Mouse (Mus musculus) bone marrow, adult 2 months (tissue): ENCODE results near the gene Cartpt. TPM values are rescaled to one million over a fixed set of nuclear protein-coding genes. Genes with fewer than 3 reads are reported as not detected.

Source experiments
- H3K27ac ChIP-seq: fragments of 200-500 bp; 2 replicates; pipeline ENCODE4 v1.5.1; 2012; ENCODE audit warnings: low read depth, mild to moderate bottlenecking, control low read depth, inconsistent platforms, low read length; ENCODE audit not compliant: control insufficient read depth, poor library complexity, insufficient read depth
- H3K4me1 ChIP-seq: fragments of 200-500 bp; 2 replicates; pipeline ENCODE4 v1.6.1; 2011; ENCODE audit warnings: low read length; ENCODE audit not compliant: control insufficient read depth, insufficient read depth
- H3K4me3 ChIP-seq: fragments of 200-500 bp; replicated peaks from 2 replicates; pipeline ENCODE3; 2011; ENCODE audit warnings: mild to moderate bottlenecking, low read depth, low read length, control low read depth; ENCODE audit not compliant: control insufficient read depth
- CTCF ChIP-seq: fragments of 200-500 bp; IDR thresholded peaks from 2 replicates; pipeline ENCODE4 v1.5.1; 2011; ENCODE audit warnings: low read length, control low read depth; ENCODE audit not compliant: control insufficient read depth, insufficient read depth
- POLR2A ChIP-seq: fragments of 200-500 bp; IDR thresholded peaks from 2 replicates; pipeline ENCODE4 v1.6.1; 2011; ENCODE audit warnings: low read depth, mild to moderate bottlenecking, control low read depth, low read length, borderline replicate concordance; ENCODE audit not compliant: control insufficient read depth
- WGBS: fragments of 180-500 bp; shearing (Covaris S2); methylation state at CpG from one replicate; pipeline ENCODE4 v1.1.7; 2018; 5-methylcytosine and 5-hydroxymethylcytosine counted together
- polyA plus RNA-seq: library from polyadenylated mRNA; stranded (reverse); fragments of >200 nt; gene quantifications from 2 replicates; pipeline ENCODE4 v1.2.4, GENCODE M21; 2011; ENCODE audit warnings: low replicate concordance; ENCODE audit not compliant: missing spikeins, insufficient read depth, insufficient read length

The Cartpt gene
- not detected in 2 replicates for polyA plus RNA-seq

DNA sequence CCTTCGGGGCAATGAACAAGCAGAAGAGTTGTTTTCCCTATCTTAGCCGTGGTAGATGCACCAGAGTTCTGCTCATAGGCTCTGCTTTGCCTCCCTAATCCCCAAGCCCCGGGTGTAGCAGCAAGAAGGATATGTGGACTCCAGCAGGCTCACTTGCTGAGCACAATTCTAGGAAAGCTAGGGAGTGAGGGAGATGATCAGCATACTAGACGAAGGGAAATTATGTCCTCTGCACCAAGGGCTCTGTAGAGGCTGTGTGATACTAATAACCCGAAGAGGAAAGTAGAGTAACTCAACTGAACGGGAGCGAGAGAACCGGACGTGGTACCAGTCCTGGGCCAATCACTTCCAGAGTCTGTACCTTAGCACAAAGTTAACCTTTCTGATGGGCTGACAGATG, at the start of gene Cartpt:
Gene Cartpt (minus strand): TSS at position 127 of the 400 bp plus-strand sequence.
- H3K4me3 ChIP-seq = no peak within 1 kb of the TSS
- H3K27ac ChIP-seq = no peak within 1 kb of the TSS
- 39% methylated on average over 9 of the region's 9 CpGs for WGBS
- no peaks in the 10 kb centered on the region for H3K4me1 ChIP-seq
- TF ChIP-seq POLR2A (no peak), CTCF (no peak)

DNA sequence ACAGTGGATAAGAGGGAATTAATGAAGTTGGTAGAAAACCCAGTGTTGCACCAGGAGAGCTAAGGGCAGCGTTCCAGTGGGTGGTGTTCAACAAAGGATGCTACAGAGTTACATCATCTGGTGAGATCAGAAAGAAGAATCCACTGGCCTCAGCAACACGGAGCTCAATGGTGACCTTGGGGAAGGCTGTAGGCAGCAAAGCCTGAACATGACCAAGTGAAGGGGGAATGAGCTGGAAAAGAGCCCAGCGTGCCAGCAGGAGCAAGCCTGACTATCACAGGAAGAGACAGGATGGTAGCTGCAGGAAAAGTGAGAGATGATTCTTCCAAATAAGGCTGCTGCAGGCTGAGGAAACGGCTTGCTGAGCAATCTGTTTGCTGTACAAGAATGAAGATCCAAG, 46.5 kb upstream of the Cartpt start:
- H3K4me3 ChIP-seq = no peak overlapping the region
- no peak overlapping the region for H3K27ac ChIP-seq
- no peaks in the 10 kb centered on the region for H3K4me1 ChIP-seq
- 83% methylated on average over 4 of the region's 4 CpGs for WGBS
- TF ChIP-seq CTCF = no peak
- no peak for TF ChIP-seq POLR2A

GRCm38 (mm10) chr13:99943525-99943924, 42.6 kb upstream of the Cartpt start:
- Histone ChIP-seq H3K4me3 (no peak overlapping the region), H3K27ac (no peak overlapping the region), H3K4me1 (no peaks in the 10 kb centered on the region)
- 95% methylated on average over 2 of the region's 2 CpGs for WGBS
- no peak for TF ChIP-seq POLR2A
- no peak for TF ChIP-seq CTCF

GRCm38 (mm10) chr13:99940601-99941000, 39.7 kb upstream of the Cartpt start:
- H3K4me3 ChIP-seq = no peak overlapping the region
- no peak overlapping the region for H3K27ac ChIP-seq
- no peak for TF ChIP-seq CTCF
- no peak for TF ChIP-seq POLR2A
- H3K4me1 ChIP-seq = no peaks in the 10 kb centered on the region; the same call in 1 of the 2 replicates
- 68% methylated on average over 2 of the region's 2 CpGs for WGBS

- Histone ChIP-seq H3K4me1 (no peaks in the 10 kb centered on the region; the same call in 1 of the 2 replicates), H3K4me3 (no peak overlapping the region), H3K27ac (no peak overlapping the region)
- 3% methylated on average over 8 of the region's 8 CpGs for WGBS
- TF ChIP-seq CTCF (no peak), POLR2A (no peak)
Observed at GRCm38 (mm10) chr13:99939320-99939671, 38.4 kb upstream of the Cartpt start.

DNA sequence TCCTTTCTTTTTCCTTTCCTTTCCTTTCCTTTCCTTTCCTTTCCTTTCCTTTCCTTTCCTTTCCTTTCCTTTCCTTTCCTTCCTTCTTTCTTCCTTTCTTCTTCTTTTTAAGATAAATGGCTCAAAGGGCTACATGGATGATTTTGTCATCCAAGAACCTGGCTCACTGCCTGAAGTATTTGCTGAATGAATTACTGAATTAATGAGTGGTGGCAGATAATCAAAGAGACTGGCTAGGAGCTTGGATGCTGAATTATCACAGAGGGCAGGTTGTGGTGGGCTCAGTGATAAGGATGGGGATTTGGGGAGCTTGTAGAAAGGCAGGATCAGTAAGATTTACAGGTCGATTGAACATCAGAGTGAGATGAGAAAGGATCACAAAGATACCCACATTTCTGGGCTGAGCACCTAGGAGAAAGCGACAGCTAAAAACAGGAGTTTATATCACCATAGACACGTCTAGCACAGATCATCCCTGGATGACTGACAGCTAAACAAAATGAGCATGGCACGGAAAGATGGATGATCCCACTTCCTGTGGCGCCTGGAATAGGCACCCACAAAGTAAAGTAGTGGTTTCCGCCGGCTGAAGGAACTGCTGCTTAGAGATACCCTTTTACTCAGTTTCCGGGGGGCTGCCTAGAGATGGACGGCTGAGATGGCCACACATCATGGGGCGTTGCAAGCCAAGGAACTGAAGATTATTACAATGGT, 37.9 kb upstream of the Cartpt start:
- Histone ChIP-seq H3K4me1 (no peaks in the 10 kb centered on the region; the same call in 1 of the 2 replicates), H3K27ac (no peak overlapping the region), H3K4me3 (no peak overlapping the region)
- no peak for TF ChIP-seq POLR2A
- TF ChIP-seq CTCF = no peak
- 7% methylated on average over 10 of the region's 10 CpGs for WGBS

- TF ChIP-seq CTCF (no peak), POLR2A (no peak)
- Histone ChIP-seq H3K27ac (no peak overlapping the region), H3K4me3 (no peak overlapping the region), H3K4me1 (no peaks in the 10 kb centered on the region; the same call in 1 of the 2 replicates)
- WGBS = 70% methylated on average over 3 of the region's 3 CpGs
Observed at GRCm38 (mm10) chr13:99937741-99938140, 36.9 kb upstream of the Cartpt start.

- no peak overlapping the region for H3K27ac ChIP-seq
- TF ChIP-seq CTCF (no peak), POLR2A (no peak)
- 3% methylated on average over 1 of the region's 1 CpGs for WGBS
- H3K4me3 ChIP-seq = no peak overlapping the region
- no peaks in the 10 kb centered on the region; the same call in 1 of the 2 replicates for H3K4me1 ChIP-seq
Observed at GRCm38 (mm10) chr13:99932406-99932805, 31.5 kb upstream of the Cartpt start.
